Mouse (Mus musculus): ENCODE results near the gene Slc8a3. TPM values are rescaled to one million over a fixed set of nuclear protein-coding genes. Genes with fewer than 3 reads are reported as not detected.

The Slc8a3 gene
- total and polyA plus RNA-seq, 3 experiments: not detected

GRCm38 (mm10) chr12:81324116-81324515, 8.9 kb downstream of the Slc8a3 start:
- DNase-seq (ENCODE audit: low read depth, low spot score): no peak
- TF ChIP-seq USF1 (IDR thresholded peaks at IDR 0.05; ENCODE audit: low read depth, low read length) (no peak), JUND (IDR thresholded peaks at IDR 0.05; ENCODE audit: low read depth, low read length) (no peak), ZC3H11A (IDR thresholded peaks at IDR 0.05; ENCODE audit: low read depth, low read length) (no peak), MYC (IDR thresholded peaks at IDR 0.05; ENCODE audit: low read depth, low read length) (no peak), MEF2A (IDR thresholded peaks at IDR 0.05; ENCODE audit: extremely low read depth, insufficient replicate concordance, low read depth, low read length, poor library complexity, severe bottlenecking) (no peak), SMC3 (IDR thresholded peaks at IDR 0.05; ENCODE audit: low read depth, low read length) (no peak), RAD21 (IDR thresholded peaks at IDR 0.05; ENCODE audit: low read depth, low read length) (no peak), POLR2AphosphoS5 (IDR thresholded peaks at IDR 0.05; ENCODE audit: borderline replicate concordance, low read depth, low read length) (no peak), TBP (IDR thresholded peaks at IDR 0.05; ENCODE audit: low read depth, low read length) (no peak), GATA1 (IDR thresholded peaks at IDR 0.05; ENCODE audit: low read depth, low read length) (no peak), TAL1 (IDR thresholded peaks at IDR 0.05; ENCODE audit: low read length) (no peak), BHLHE40 (IDR thresholded peaks at IDR 0.05; ENCODE audit: borderline replicate concordance, low read depth, low read length) (no peak), MAX (IDR thresholded peaks at IDR 0.05; ENCODE audit: low read length) (no peak), ZKSCAN1 (IDR thresholded peaks at IDR 0.05; ENCODE audit: low read depth, low read length) (no peak), KAT2A (conservative IDR thresholded peaks at IDR 0.05; ENCODE audit: low read depth, low read length) (no peak), CTCF (IDR thresholded peaks at IDR 0.05 in 2 of 3, conservative IDR thresholded peaks at IDR 0.05 in 1 of 3; ENCODE audit: control insufficient read depth in 1 of 3, insufficient read depth in 1 of 3, low read depth in 2 of 3, low read length in 3 of 3, poor library complexity in 1 of 3, severe bottlenecking in 1 of 3) (no peak), ZNF384 (IDR thresholded peaks at IDR 0.05; ENCODE audit: low read depth, low read length) (no peak), GABPA (IDR thresholded peaks at IDR 0.05; ENCODE audit: low read depth, low read length) (no peak), ETS1 (IDR thresholded peaks at IDR 0.05; ENCODE audit: low read depth, low read length) (no peak), POLR2A (IDR thresholded peaks at IDR 0.05; ENCODE audit: control insufficient read depth in 1 of 2, insufficient read depth in 1 of 2, low read depth in 1 of 2, low read length in 2 of 2, poor library complexity in 1 of 2) (no peak)

GRCm38 (mm10) chr12:81321021-81321420, 12.0 kb downstream of the Slc8a3 start:
- no peak overlapping the region for H3K27ac ChIP-seq (ENCODE audit: control insufficient read depth, low read depth, low read length)
- no peaks in the 10 kb centered on the region for H3K9me3 ChIP-seq (replicated peaks; ENCODE audit: insufficient read depth, low read length)
- TF ChIP-seq ZNF384 (IDR thresholded peaks at IDR 0.05; ENCODE audit: low read depth, low read length) (no peak), USF2 (IDR thresholded peaks at IDR 0.05; ENCODE audit: borderline replicate concordance in 1 of 2, insufficient read depth in 1 of 2, low read depth in 1 of 2, low read length in 2 of 2) (no peak), SMC3 (IDR thresholded peaks at IDR 0.05; ENCODE audit: low read depth, low read length) (no peak), GATA1 (IDR thresholded peaks at IDR 0.05; ENCODE audit: low read depth, low read length) (no peak), ZKSCAN1 (IDR thresholded peaks at IDR 0.05; ENCODE audit: low read depth, low read length) (no peak), SIN3A (IDR thresholded peaks at IDR 0.05; ENCODE audit: low read length) (no peak), GABPA (IDR thresholded peaks at IDR 0.05; ENCODE audit: low read depth, low read length) (no peak), MAFK (IDR thresholded peaks at IDR 0.05; ENCODE audit: borderline replicate concordance, low read depth, low read length) (no peak), BHLHE40 (IDR thresholded peaks at IDR 0.05; ENCODE audit: borderline replicate concordance, low read depth, low read length) (no peak), NELFE (IDR thresholded peaks at IDR 0.05; ENCODE audit: low read depth, low read length) (no peak), EP300 (IDR thresholded peaks at IDR 0.05; ENCODE audit: low read depth in 1 of 2, low read length in 2 of 2) (no peak), ZMIZ1 (IDR thresholded peaks at IDR 0.05; ENCODE audit: low read depth, low read length) (no peak), MEF2A (IDR thresholded peaks at IDR 0.05; ENCODE audit: extremely low read depth, insufficient replicate concordance, low read depth, low read length, poor library complexity, severe bottlenecking) (no peak), NRF1 (IDR thresholded peaks at IDR 0.05; ENCODE audit: insufficient read depth, low read depth, low read length, poor library complexity, severe bottlenecking) (no peak), MXI1 (IDR thresholded peaks at IDR 0.05; ENCODE audit: low read depth, low read length) (no peak), TCF12 (IDR thresholded peaks at IDR 0.05; ENCODE audit: low read depth, low read length) (no peak), CHD2 (IDR thresholded peaks at IDR 0.05; ENCODE audit: low read length) (no peak), E2F4 (IDR thresholded peaks at IDR 0.05; ENCODE audit: borderline replicate concordance, low read depth, low read length) (no peak), MAZ (IDR thresholded peaks at IDR 0.05; ENCODE audit: low read depth, low read length) (no peak)

More at GRCm38 (mm10) chr12:81324116-81324515, 8.9 kb downstream of the Slc8a3 start:
- no peak overlapping the region for H3K9ac ChIP-seq (ENCODE audit: control insufficient read depth, low read depth, low read length, poor library complexity, severe bottlenecking)
- no peaks in the 10 kb centered on the region for H3K4me1 ChIP-seq (ENCODE audit: control insufficient read depth in 1 of 2, insufficient read depth in 2 of 2, low read length in 2 of 2)
- no peak overlapping the region for H3K4me3 ChIP-seq (ENCODE audit: control insufficient read depth in 1 of 2, insufficient read depth in 1 of 2, low read depth in 2 of 2, low read length in 2 of 2)
- H3K79me2 ChIP-seq (ENCODE audit: control insufficient read depth, insufficient read depth, low read length, poor library complexity): no peaks in the 10 kb centered on the region
- no peak overlapping the region for H3K27ac ChIP-seq (ENCODE audit: control insufficient read depth, low read depth, low read length)
- no peaks in the 10 kb centered on the region for H3K36me3 ChIP-seq (ENCODE audit: control insufficient read depth in 1 of 2, insufficient read depth in 2 of 2, low read length in 2 of 2)
- no peaks in the 10 kb centered on the region for H3K9me3 ChIP-seq (replicated peaks; ENCODE audit: insufficient read depth, low read length)
- peaks cover 0 to 7% of the 10 kb centered on the region in 2 experiments; a peak in 3 of 4 replicates for H3K27me3 ChIP-seq (ENCODE audit: control insufficient read depth in 1 of 2, insufficient read depth in 2 of 2, low read length in 2 of 2)

More at GRCm38 (mm10) chr12:81321021-81321420, 12.0 kb downstream of the Slc8a3 start:
- peaks cover 0 to 7% of the 10 kb centered on the region in 2 experiments for H3K27me3 ChIP-seq (ENCODE audit: control insufficient read depth in 1 of 2, insufficient read depth in 2 of 2, low read length in 2 of 2)
- no peak overlapping the region for H3K9ac ChIP-seq (ENCODE audit: control insufficient read depth, low read depth, low read length, poor library complexity, severe bottlenecking)
- no peak overlapping the region for H3K4me3 ChIP-seq (ENCODE audit: control insufficient read depth in 1 of 2, insufficient read depth in 1 of 2, low read depth in 2 of 2, low read length in 2 of 2)
- no peaks in the 10 kb centered on the region for H3K4me1 ChIP-seq (ENCODE audit: control insufficient read depth in 1 of 2, insufficient read depth in 2 of 2, low read length in 2 of 2)
- no peak for DNase-seq (ENCODE audit: low read depth, low spot score)
- no peaks in the 10 kb centered on the region for H3K79me2 ChIP-seq (ENCODE audit: control insufficient read depth, insufficient read depth, low read length, poor library complexity)
- H3K36me3 ChIP-seq (ENCODE audit: control insufficient read depth in 1 of 2, insufficient read depth in 2 of 2, low read length in 2 of 2): no peaks in the 10 kb centered on the region
